Mouse (Mus musculus) ES-Bruce4 (cell line): ENCODE measurements around the gene Nat8f5.

ENCODE experiments used
- EP300 ChIP-seq: IDR thresholded peaks from 2 replicates; pipeline ENCODE4 v1.6.1; 2011; ENCODE audit warnings: low read depth, low read length; ENCODE audit not compliant: insufficient read depth
- POLR2A ChIP-seq: IDR thresholded peaks from one replicate; pipeline ENCODE4 v1.8.1; 2011; ENCODE audit warnings: low read length; ENCODE audit not compliant: insufficient read depth

GRCm38 (mm10) chr6:85853481-85853880, 32.7 kb upstream of the Nat8f5 start:
- TF ChIP-seq POLR2A (no peak), EP300 (no peak)
